Mouse (Mus musculus): ENCODE results near the gene Habp2.

The Habp2 gene

DNA sequence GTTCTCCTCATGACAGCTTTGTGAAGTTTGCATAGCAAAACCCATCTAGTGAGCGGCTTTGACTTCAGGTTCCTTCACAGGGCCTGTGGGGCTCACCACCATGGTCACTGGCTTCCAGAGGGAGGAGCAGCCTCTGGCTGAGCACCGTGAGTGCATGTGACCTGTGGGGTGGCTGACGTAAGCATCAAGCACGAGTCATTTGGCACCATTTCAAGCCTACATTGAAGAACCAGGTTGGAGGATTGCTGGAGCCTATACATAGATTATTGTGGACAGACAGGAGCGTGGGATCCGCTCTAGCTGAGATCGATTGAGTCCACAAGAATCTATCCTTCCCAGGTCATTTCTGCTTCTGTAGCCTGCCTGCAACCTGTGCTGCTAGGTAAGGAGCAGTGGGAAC is at the start of gene Habp2:
Habp2 (plus strand) TSS at position 272 of the 400 bp plus-strand sequence.
- DNase-seq, result no peak

DNA sequence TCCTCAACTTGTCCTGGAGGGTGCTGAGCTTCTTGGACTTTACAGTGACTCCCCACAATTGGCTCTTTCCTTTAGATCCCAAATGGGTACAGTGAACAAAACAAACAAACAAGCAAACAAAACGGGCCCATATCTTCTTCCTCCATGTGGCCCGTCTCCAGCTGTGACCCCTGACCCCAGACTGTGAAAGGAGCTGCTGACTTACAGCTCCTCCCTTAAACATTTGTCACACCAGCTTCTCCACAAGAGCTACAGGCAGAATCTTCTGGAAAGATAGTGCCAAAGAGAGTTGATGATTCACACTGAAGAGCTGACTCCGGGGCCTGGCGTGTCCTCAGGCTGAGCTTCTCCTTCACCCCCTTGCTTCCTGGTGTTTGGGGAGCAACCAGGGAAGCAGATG is 48.4 kb upstream of the Habp2 start:
- DNase-seq, result no peak

DNA sequence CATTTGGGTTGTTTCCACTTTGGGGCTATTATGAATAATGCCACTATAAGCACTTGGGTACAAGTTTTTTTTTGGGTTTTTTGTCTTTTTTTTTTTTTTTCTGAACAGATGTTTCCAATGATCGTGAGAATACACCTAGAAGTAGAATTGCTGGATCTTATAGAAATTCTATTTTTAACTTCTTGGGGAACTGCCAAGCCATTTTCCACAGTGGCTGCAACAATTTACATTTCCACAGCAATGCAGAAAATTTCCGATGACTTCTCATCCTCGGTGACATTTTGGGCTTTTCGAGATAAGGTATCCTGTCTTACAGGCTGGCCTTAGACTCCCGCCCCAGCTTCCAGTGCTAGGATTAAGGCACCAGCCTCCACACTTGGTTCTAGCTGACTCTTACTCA is 41.7 kb upstream of the Habp2 start:
- DNase-seq, result no peak

DNA sequence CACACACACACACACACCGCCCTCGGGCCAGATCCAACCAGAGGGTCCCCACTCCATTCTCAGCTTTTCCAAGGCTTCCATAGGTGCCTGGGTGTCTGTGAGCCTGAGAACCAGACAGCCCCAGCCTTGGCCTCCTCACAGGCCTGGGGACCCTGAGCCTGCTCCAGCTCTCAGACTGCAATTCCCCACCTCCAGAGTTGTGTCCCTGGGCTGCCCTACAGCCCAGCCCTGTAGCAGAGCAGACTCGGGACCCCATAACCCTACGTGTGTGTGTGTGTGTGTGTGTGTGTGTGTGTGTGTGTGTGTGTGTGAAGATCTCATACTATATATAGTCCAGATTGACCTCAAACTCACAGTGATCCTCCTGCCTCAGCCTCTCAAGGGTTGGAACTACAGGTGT is 34.1 kb upstream of the Habp2 start:
- DNase-seq, result no peak

DNA sequence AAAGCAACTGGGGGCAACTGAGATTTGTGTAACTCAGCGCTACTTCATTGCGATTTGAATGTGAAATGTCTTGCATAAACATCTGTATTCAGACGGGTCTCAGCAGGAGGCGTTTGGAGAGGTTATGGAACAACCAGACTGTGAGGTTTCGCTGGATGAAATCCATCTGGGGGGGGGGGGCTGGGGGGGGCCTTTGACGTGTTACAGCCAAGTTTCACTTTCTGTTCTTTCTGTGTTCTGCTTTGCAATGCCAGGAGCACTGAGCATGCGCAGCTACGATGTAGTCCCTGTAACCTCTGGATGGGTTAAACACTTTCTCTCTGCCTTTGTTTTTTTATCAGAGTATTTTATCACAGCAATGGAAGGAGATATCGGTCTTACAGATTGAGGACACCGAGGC is 33.7 kb upstream of the Habp2 start:
- no peak for DNase-seq

DNA sequence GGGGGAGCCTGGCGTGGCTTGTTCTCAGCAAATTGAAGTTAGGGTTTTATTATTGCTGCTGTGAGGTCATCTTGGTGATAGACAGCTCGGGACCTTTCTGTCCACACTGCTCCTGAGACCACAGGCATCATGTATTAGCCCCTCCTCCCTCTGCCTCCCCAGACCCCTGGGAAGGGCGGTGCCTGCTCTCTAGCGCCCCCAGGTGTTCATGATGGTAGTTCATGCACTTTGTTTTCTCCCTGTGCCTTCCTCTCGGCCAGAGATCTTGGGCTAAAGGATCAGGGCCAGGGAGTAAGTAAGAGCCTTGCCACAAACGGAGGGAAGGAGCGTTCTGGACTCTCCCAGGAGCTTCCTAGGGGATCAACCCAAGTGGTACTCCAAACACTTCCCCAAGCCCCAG is 32.2 kb upstream of the Habp2 start:
- no peak for DNase-seq

DNA sequence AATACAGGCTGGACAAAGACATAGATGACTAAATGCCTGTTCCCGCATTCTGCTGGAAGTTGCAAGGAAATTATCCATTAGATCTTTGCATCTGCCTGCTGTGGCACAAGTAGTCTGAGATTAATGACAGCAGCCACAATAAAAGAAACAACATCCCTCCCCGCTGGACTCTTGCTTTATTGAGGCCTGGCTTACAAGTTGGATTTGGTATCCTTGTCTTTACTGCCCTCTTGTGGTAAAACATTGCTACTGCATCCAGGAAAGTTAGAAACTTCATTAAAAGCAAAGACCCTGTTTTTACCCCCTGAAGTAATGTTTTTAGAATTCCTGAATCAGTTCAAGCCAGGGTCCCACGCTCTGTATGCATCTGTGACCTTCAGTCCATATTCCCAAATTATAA is 31.4 kb upstream of the Habp2 start:
- DNase-seq, result no peak

DNA sequence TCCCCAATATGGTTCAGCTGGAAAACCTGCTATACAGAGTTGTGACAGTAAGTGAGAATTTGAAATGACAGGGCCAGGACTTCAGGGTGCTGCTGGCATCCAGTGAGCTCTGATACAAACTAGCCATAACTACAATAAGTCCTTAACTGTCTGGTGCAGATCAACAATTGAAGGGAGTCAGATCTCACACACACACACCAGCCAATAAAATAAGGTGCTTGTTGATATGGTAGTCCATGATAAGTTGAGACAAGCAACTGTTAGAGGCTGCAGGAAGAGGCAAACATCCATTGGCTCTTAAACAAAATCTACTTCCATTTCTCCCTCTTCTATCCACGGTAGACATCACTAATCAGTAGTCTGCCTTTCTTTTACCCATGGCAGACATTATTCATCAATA is 30.7 kb upstream of the Habp2 start:
- DNase-seq, result no peak

DNA sequence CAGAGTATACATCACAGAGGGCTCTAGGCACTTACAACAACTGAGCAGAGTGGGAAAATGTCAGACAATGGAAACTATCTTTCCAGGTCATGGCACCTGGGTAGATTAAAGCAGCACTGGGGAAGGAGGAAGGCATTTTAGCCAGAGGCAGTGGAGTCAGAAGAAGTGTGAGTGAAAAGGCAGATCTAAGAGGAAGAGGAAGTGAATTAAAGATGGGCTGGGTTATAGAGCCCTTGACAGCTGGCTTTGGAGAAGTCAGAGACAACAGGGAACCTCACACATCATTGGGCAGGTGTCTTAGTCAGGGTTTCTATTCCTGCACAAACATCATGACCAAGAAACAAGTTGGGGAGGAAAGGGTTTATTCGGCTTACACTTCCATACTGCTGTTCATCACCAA is 30.2 kb upstream of the Habp2 start:
- DNase-seq, result no peak

DNA sequence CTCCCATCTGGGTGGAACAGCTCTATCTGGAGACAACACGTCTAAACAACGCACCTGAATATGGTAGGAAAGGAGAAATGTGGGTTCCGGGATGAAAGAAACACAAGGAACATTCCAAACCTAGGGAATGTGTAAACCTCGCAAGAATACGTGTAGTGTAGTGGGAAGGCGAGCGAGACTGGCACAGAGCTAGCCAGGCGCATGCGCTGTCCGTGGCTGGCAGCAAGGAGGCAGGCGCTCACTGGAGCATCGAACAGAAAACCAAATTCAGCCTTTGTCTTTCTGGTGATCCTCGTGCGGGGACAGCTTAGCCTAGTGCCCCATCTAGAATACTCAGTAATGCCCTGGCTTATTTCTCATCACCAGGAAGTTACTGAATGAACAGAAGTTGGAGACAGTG is 23.2 kb upstream of the Habp2 start:
- DNase-seq, result no peak

DNA sequence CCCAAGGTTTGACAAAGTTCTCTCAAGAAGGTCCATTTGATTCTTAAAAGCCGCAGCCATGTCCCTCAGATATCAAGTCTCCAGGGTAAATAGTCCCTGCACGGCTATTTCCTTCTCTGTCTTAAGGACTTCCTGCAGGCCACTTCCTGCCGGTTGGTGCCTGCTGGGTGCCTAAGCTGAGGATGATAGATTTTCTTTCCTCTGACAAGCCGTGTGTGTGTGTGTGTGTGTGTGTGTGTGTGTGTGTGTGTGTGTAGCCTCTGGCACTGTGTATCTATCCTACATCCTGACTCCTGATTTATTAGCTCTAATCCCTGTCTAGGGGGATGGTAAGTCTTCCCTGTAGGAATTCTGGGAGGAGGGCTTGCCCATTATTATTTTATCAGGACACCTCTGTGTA is 22.8 kb upstream of the Habp2 start:
- DNase-seq, result no peak

DNA sequence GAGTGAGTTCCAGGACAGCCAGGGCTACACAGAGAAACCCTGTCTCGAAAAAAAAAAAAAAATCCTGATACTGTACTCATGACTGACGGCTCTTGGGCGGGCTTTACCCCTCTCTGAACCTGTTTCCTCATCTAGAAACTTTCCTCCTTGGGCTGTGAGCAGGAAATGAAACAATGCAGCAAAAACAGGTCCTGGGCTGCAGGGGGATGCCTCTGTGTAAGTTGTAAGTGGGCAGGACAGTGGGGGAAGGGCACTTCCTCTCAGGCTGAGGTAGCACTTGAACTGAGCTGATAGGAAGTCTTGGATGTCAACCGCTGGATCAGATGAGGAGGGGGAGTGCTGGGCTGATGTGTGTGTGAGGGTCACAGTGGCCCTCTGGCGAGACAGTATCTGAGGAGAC is 21.8 kb upstream of the Habp2 start:
- DNase-seq, result no peak

DNA sequence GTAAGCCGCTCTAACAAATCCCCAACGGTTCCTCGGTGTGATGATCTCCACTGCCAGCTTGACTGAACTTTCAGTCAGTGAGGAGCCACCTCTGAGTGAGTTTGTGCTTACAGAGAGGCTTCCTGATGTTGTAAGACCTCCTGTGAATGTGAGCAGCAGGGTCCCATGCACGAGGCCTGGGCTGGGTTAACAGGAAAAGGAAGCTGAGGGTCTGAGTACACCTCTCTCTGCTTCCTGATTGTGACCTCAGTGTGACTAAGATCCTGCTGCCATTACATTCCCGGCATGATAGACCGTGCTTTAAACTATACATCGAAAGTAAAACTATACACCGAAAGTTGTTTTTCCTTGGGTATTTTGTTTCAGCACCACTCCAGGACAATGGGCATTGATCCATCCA is 14.9 kb upstream of the Habp2 start:
- no peak for DNase-seq

DNA sequence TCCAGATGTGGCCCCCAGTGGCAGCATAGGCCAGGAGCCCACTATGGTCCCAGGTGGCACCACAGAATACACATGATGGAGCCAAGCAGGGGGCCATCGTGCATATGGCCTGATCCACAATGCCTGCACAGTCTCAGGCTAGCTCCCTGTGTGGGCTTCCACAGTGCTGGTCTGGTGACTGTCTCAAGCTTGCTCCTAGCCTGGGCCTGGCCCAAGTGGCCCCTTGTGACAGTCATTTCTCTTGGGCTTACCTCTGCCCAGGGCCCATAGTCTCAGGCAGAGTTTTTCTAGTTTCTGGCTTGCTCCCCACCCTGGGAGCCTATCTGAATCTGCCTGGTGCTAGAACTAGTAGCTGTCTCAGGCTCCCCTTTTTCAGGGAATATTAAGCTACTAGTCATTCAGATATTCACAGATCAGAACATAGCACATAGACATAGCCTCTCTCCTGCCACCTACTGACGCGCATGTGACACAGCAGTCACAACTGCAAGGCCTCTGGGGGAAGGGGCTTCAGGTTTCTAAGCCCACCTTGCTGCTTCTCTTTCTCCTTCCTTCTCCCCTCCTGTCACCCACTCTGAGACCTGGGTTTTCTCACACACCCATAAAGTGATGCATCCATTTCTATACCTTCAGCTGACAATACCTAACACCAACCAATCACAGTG is 9.7 kb upstream of the Habp2 start:
- DNase-seq, result no peak

DNA sequence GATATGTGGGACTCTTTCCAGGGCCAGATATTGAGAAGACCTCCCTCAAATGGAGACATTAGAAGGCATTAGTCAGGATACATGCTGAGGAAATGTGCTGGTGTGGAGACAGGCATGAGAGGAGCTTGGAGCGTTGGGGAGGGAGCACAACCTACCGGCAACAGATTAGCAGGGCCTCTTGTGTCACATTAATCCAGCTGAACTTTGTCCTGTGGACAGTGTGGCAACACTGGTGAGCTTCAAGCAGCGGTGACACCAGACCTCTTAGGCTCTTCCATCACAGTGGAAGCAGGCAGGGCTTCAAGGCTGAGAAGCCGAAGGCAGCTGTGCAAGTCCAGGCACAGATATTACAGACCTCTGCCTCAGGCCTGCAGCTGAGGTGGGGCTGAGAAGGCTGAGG is 9.0 kb upstream of the Habp2 start:
- DNase-seq, result no peak

DNA sequence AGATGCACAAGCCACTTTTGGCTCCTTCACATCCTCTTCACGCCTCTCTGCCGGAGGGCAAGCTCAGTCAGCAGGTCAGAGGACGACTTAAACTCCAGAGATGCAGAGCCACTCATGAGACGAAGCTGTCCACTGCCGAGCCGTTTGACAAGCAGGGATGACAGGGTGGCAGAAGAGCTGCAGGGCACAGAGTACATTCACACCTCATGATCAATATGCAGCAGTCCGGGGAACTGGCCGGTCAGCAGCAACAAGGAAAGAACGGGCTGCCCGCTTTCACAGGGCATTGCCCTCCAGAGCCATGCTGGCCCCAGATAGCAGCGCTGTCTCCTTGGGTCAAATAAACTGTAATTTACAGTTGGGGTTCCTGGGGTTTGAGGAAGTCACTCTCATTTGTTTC is 8.6 kb upstream of the Habp2 start:
- DNase-seq, result no peak

DNA sequence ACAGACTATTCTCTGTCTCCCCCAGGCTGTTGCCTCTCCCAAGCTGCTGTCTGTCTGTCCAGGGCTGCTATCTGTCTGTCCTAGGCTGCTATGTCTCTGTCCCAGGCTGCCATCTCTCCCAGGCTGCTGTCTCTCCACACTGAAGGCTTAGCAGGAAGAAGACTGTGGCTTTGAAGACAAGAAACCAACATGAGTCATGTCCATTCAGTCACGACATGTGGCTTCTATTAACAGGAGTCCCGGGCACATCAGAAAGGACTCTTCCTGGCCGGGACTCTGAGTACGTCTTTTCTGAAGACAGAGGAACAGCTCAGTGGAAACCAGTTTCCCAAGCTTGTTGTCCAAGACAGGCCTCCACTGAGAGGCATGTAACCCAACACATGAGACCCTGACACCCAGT is 1.7 kb upstream of the Habp2 start:
- DNase-seq, result no peak

DNA sequence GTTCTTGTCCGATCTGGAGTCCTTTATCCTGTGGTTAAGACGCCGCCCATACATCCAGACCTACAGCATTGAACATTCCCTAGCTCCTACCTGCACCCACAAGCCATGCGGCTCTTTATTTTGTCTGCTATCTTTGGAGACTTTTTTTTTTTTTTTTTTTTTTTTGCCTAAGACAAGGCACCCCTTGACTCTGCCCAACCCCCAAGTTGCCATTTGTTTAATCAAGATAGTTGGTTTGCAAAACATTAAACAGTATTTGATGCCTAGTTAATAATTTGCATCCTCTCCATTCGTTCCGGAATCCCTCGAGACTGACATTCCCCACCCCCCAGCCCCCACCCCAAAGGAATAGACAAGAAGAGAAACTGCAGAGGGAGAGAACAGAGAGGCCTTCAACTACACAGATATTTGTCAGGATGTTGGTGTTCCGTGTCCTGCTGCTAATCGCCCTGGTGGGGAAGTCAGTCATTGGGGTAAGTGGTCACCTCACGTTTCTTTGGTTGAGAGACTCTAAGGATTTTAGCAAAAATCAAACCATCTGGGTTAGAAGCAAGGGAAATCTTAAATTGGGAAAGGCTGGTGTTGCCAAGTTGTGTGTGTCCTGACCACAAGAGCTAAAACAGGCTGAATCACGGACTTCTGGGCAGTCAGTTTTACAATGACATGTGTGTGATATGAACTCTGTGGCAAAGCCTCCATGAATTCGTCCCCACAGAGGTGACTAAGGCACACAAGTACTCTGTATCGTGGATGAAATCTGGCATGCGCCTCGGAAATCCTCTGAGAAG is 837 bp downstream of the Habp2 start:
- DNase-seq, result no peak

DNA sequence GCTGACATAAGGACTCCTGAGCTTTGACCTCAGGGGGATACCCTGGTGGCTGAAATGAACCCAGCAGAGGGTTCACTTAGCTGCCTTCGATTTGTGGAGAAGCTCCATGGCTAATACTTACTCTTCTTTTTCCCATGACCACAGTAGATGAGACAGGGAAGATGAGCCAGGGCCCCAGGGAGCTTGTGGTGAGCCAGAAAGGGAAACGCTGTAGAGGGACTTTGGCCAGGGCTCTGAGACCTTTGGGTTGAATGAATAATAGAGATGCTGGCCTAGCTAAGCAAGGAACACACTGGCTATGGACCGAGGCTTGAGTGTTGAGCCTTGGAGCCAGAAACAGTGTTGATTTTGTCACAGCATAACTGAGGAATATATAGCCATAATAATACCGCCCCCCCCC is 1.5 kb downstream of the Habp2 start:
- no peak for DNase-seq

DNA sequence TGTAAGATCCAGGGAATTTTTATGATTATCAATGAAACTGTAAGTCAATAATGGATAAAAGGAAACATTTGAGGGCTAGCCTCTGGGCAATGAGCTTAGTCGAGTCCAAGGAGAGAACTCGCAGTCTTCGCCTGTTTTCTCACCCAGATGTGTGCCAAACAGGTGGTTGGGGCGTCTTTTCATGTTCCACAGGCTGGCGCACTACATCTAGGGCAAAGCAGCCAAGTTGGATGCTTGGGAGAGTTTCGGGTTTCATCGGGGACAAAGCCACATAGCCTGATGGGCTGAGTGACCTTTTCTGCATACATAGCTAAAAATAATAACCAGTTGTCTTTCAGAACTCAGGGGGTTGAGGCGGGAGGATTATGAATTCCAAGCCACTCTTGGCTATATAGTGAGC is 2.7 kb downstream of the Habp2 start:
- DNase-seq, result no peak

DNA sequence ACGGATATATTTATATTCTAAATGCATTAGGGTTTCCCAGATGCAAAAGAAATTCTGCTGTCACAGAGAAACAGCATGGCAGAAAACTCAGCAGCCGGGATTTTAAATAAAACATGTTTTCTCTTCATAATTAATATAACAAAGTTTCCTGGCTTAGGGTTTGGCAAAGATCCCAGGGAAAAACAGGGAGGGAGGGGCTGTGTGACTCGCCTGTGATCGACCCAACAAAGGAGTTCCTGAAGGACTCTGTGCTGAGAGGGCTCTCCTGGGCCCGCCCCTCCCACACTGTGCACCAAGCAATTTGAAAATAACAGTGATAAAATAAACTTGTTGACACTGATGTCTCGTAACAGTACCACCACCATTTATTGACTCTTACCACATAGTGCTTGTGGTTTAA is 5.0 kb downstream of the Habp2 start:
- no peak for DNase-seq

DNA sequence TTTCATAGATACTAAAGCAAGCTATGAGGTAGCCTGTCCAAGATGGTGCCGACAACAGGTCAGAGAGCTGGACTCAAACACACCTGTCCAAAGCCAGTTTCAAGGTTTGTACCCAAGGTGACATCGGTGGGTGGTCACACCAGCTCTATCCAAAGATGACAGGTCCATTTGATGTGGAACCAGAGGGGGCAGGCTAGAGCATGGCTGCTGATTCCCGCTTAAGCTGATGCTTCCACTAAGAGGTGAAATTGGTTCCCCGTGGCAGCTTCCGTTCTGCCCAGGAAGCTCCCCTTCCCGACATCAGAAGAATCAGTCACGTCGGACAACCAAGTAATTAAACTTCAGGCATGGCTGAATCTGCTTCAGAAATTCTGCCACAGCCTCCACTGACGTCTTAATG is 5.4 kb downstream of the Habp2 start:
- no peak for DNase-seq

DNA sequence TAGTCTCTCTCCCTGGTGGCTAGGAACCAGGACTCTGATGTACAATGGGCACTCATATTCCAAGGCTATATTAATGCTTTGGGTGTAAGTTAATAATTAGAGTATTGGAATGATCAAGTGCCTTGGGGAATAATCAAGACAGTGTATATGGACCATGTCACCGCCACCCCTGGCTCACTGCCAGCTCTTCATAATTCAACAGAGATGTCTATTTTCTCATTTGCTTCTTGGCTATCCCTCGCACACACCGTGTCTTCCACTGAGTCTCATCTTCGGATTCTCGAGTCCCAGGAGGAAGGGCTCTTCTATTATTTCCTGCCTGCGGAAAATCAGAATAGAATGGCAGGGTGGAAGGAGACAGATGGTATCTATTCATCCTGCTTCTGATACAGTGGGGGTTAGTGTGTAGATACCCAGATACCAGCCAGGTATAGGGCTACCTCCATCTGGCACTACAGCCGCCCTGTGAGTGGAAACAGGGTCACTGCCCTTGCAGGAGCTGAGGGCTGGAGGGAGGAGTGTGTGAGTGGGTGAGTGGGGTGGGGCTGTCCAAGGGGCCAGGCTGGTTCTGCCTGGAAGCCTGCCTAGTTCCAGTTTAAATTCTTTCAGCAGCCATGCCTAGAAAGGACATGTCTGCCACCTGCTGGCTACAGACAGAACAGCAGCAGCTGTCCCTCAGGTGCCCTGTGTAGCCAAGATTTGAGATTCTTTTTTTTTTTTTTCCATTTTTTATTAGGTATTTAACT is 7.9 kb downstream of the Habp2 start:
- peak; percentile 72 to 80 for DNase-seq

DNA sequence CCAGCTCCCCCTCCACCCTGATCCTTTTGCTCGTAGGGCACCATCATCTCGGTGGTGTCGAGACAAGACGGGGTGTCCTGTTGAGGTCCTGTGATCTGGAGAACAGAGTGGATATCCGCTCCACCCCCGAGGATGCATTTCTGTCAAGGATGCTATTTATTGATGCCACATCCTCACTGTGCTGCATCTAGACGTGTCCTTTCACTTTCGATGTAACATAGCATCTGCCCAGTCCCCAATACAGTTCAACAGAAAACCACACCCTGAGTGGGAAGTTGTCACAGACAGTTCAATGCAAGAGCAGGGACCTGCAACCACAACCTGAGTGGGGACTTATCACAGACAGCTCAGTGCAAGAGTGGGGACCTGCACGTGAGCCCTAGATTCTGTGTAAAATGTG is 9.7 kb downstream of the Habp2 start:
- no peak for DNase-seq
